Mouse (Mus musculus) testis, postnatal 10 days (tissue): ENCODE data around the gene Pphln1.

Experiments
- DNase-seq: peaks from one replicate; pipeline ENCODE4 v3.0.0; 2021; ENCODE audit warnings: low spot score

The Pphln1 gene

GRCm38 (mm10) chr15:93435998-93436397, 37.8 kb downstream of the Pphln1 start:
- no peak for DNase-seq

GRCm38 (mm10) chr15:93438663-93439062, 40.5 kb downstream of the Pphln1 start:
- peak; percentile 70 for DNase-seq

- no peak for DNase-seq
Measured at GRCm38 (mm10) chr15:93442271-93442670, 44.1 kb downstream of the Pphln1 start.

GRCm38 (mm10) chr15:93443676-93444075, 45.5 kb downstream of the Pphln1 start:
- peak; percentile 25 for DNase-seq

- DNase-seq: no peak
Measured at GRCm38 (mm10) chr15:93448862-93449261, 50.7 kb downstream of the Pphln1 start.

- DNase-seq: no peak
Measured at GRCm38 (mm10) chr15:93453296-93453695, 55.1 kb downstream of the Pphln1 start.

GRCm38 (mm10) chr15:93456005-93456404, 57.9 kb downstream of the Pphln1 start:
- no peak for DNase-seq

- DNase-seq: no peak
Measured at GRCm38 (mm10) chr15:93459422-93459821, 61.3 kb downstream of the Pphln1 start.

GRCm38 (mm10) chr15:93461066-93461465, 62.9 kb downstream of the Pphln1 start:
- DNase-seq: no peak

GRCm38 (mm10) chr15:93471651-93472050, 73.5 kb downstream of the Pphln1 start:
- DNase-seq: no peak

- no peak for DNase-seq
Measured at GRCm38 (mm10) chr15:93472089-93472488, 73.9 kb downstream of the Pphln1 start.

- no peak for DNase-seq
Measured at GRCm38 (mm10) chr15:93474277-93474676, 76.1 kb downstream of the Pphln1 start.

- DNase-seq: no peak
Measured at GRCm38 (mm10) chr15:93475688-93476087, 77.5 kb downstream of the Pphln1 start.

GRCm38 (mm10) chr15:93477729-93478128, 79.6 kb downstream of the Pphln1 start:
- DNase-seq: no peak

GRCm38 (mm10) chr15:93478676-93479075, 80.5 kb downstream of the Pphln1 start:
- no peak for DNase-seq

GRCm38 (mm10) chr15:93479445-93479844, 81.3 kb downstream of the Pphln1 start:
- DNase-seq: no peak

- no peak for DNase-seq
Measured at GRCm38 (mm10) chr15:93481112-93481511, 83.0 kb downstream of the Pphln1 start.

GRCm38 (mm10) chr15:93484261-93484710, 86.1 kb downstream of the Pphln1 start:
- DNase-seq: no peak

GRCm38 (mm10) chr15:93485252-93485651, 87.1 kb downstream of the Pphln1 start:
- DNase-seq: no peak

GRCm38 (mm10) chr15:93486066-93486465, 87.9 kb downstream of the Pphln1 start:
- no peak for DNase-seq

GRCm38 (mm10) chr15:93489597-93489996, 91.4 kb downstream of the Pphln1 start:
- no peak for DNase-seq

- no peak for DNase-seq
Measured at GRCm38 (mm10) chr15:93494700-93495099, 96.5 kb downstream of the Pphln1 start.

GRCm38 (mm10) chr15:93499866-93500265, 101.7 kb downstream of the Pphln1 start:
- DNase-seq: no peak

GRCm38 (mm10) chr15:93502703-93503102, 104.6 kb downstream of the Pphln1 start:
- no peak for DNase-seq
